Mouse (Mus musculus) liver, embryonic 14.5 days (tissue): Measurements from ENCODE around the gene C2cd5.

ENCODE experiments used
- CTCF ChIP-seq: IDR thresholded peaks from 2 replicates; pipeline ENCODE4 v1.5.1; 2016; ENCODE audit warnings: antibody characterized with exemption, low read depth, control low read depth
- EP300 ChIP-seq: IDR thresholded peaks from 2 replicates; pipeline ENCODE4 v1.6.1; 2016; ENCODE audit warnings: antibody characterized with exemption, low read depth

- no peak for TF ChIP-seq EP300
- no peak for TF ChIP-seq CTCF
These were observed 9.8 kb upstream of the C2cd5 start for GRCm38 (mm10) chr6:143109622-143110218.
